Comparison of ENCODE assay signal across 8 mouse cellular contexts in genomic region chr2:34874816-34875345, GRCm38 (mm10). TPM values are rescaled to one million over a fixed set of nuclear protein-coding genes. Genes with fewer than 3 reads are reported as not detected.
DNase-seq lines count a peak whose midpoint lies in the region; ATAC-seq lines count a peak whose summit lies in the region.

Gene Psmd5, minus strand, starts transcription at chr2:34874968.

- peak within 1 kb of the TSS; percentile 23; the same call in 1 of the 2 replicates for H3K4me3 ChIP-seq in brown adipose tissue, adult 24 weeks (ENCODE audit: insufficient read depth, low read depth, low read length)
- peak within 1 kb of the TSS; percentile 54 for H3K4me3 ChIP-seq in heart, embryonic 10.5 days
- H3K4me3 ChIP-seq in liver, embryonic 16.5 days (ENCODE audit: low read depth, low read length), result peak within 1 kb of the TSS; percentile 57

- DNase-seq in kidney, adult 11 months, result peak; percentile 47
- no peak for DNase-seq in kidney, postnatal 10 days
- DNase-seq in heart, embryonic 10.5 days (ENCODE audit: low spot score), result no peak
- DNase-seq in kidney, adult 9 months, result peak; percentile 79
- DNase-seq in right cerebral cortex, adult 18-20 months, result no peak
- DNase-seq in spleen, postnatal 14 days (ENCODE audit: low spot score in 2 of 2), result no peak

- H3K9ac ChIP-seq in liver, embryonic 16.5 days (ENCODE audit: low read depth, low read length), result peak within 1 kb of the TSS; percentile 51

- H3K9me3 ChIP-seq in heart, embryonic 10.5 days, result no peaks in the 10 kb centered on the region
- H3K9me3 ChIP-seq in liver, embryonic 16.5 days (replicated peaks; ENCODE audit: control insufficient read depth, low read length), result no peaks in the 10 kb centered on the region

- no peak for ATAC-seq in liver, embryonic 16.5 days (ENCODE audit: low read depth)

- H3K27ac ChIP-seq in brown adipose tissue, adult 24 weeks (replicated peaks; ENCODE audit: low read depth, low read length), result no peak within 1 kb of the TSS
- H3K27ac ChIP-seq in heart, embryonic 10.5 days, result peak within 1 kb of the TSS; percentile 23; the same call in 1 of the 2 replicates
- H3K27ac ChIP-seq in liver, embryonic 16.5 days (ENCODE audit: low read length), result peak within 1 kb of the TSS; percentile 65

- 9% methylated on average over 8 of the region's 8 CpGs for whole genome bisulfite sequencing in heart, embryonic 10.5 days
- 20% methylated on average over 8 of the region's 8 CpGs for WGBS in liver, embryonic 16.5 days (ENCODE audit: insufficient replicate concordance)

- no peaks in the 10 kb centered on the region for H3K36me3 ChIP-seq in heart, embryonic 10.5 days
- H3K36me3 ChIP-seq in liver, embryonic 16.5 days (ENCODE audit: control insufficient read depth, insufficient read depth), result no peaks in the 10 kb centered on the region

- H3K4me2 ChIP-seq in liver, embryonic 16.5 days (ENCODE audit: low read depth, low read length), result peak within 1 kb of the TSS; percentile 32

- H3K4me1 ChIP-seq in brown adipose tissue, adult 24 weeks (ENCODE audit: control insufficient read depth, insufficient read depth, insufficient read length, low read length), result peaks cover 2% of the 10 kb centered on the region; the same call in 1 of the 2 replicates
- H3K4me1 ChIP-seq in heart, embryonic 10.5 days, result peaks cover 14% of the 10 kb centered on the region; the same call in 1 of the 2 replicates
- H3K4me1 ChIP-seq in liver, embryonic 16.5 days (ENCODE audit: control insufficient read depth, low read depth, low read length), result peaks cover 6% of the 10 kb centered on the region

- H3K27me3 ChIP-seq in heart, embryonic 10.5 days (ENCODE audit: insufficient read depth, poor library complexity, severe bottlenecking), result peaks cover 31% of the 10 kb centered on the region; the same call in 1 of the 2 replicates
- peaks cover 13% of the 10 kb centered on the region for H3K27me3 ChIP-seq in liver, embryonic 16.5 days (ENCODE audit: control insufficient read depth, insufficient read depth, low read depth, low read length)

RNA-seq across cellular contexts. Expression of gene Psmd5, which starts in this region (rescaled TPM):
- polyA plus RNA-seq in brown adipose tissue, adult 24 weeks (2012; ENCODE audit: insufficient read depth, insufficient read length, missing spikeins), result 33.2 and 33.9 TPM in 2 replicates
- 77.5 and 96.6 TPM in 2 replicates for polyA plus RNA-seq in heart, embryonic 10.5 days (2016; fragmentation: Nextera tagmentation; extraction: Ambion mirVana)
- polyA plus RNA-seq in liver, embryonic 16.5 days (2015; fragmentation: Nextera tagmentation; extraction: Ambion mirVana), result 63.5 and 65.3 TPM in 2 replicates

Comparison
In these comparisons a context has a peak if more than half of its experiments do, and no peak if none do; other contexts are left out.
1. DNase-seq: peak in kidney, adult 11 months (single experiment) and kidney, adult 9 months (single experiment); none in kidney, postnatal 10 days (single experiment), heart, embryonic 10.5 days (single experiment), right cerebral cortex, adult 18-20 months (single experiment) and spleen, postnatal 14 days (0 of 2).
2. Peak in every context shown above with its lines, with median percentiles within 50 percentile points of each other: H3K4me3 ChIP-seq.